Mouse (Mus musculus): ENCODE measurements around the gene Aebp1. TPM values are rescaled to one million over a fixed set of nuclear protein-coding genes. Genes with fewer than 3 reads are reported as not detected.

Aebp1 gene
- total and polyA plus RNA-seq, 3 experiments: not detected

DNA sequence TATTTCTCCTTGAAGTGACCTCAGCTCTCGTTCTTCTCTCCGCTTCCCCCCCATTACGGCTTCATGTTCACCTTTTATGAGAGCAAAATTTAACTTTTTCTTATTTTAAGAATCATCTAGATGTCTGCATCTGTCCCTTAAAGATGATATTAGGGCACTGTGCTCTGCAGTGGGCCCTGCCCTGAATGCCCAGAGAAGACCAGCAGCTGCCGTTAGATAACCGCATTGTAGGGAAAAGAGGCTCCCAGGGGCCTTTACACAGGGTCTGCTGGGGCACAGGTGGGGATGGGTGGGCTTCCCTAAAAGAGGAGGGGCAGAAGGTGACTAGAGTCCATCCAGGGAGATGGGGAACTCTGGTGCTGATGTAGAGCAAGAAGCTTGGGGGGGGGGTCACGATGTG lies 32.1 kb downstream of the Aebp1 start:
- no peak for TF ChIP-seq GATA1 (IDR thresholded peaks at IDR 0.05; ENCODE audit: borderline replicate concordance, low read length)
- TF ChIP-seq CTCF (IDR thresholded peaks at IDR 0.05; ENCODE audit: low read depth, low read length): no peak
- TF ChIP-seq GATA2 (IDR thresholded peaks at IDR 0.05; ENCODE audit: borderline replicate concordance, low read depth, low read length): no peak
- TF ChIP-seq TAL1 (conservative IDR thresholded peaks at IDR 0.05; ENCODE audit: low read depth, low read length): no peak
- no peak for TF ChIP-seq POLR2AphosphoS5 (IDR thresholded peaks at IDR 0.05; ENCODE audit: insufficient replicate concordance, low read depth, low read length)
- H3K27me3 ChIP-seq (ENCODE audit: insufficient read depth, low read length): peaks cover 54% of the 10 kb centered on the region
- no peak for DNase-seq (ENCODE audit: low spot score)
- ATAC-seq (ENCODE audit: extremely low read depth, insufficient number of reproducible peaks, low FRiP score, poor library complexity, severe bottlenecking): no peak
- H3K9me3 ChIP-seq (replicated peaks): no peaks in the 10 kb centered on the region
- no peaks in the 10 kb centered on the region for H3K36me3 ChIP-seq (replicated peaks)
- H3K4me1 ChIP-seq (ENCODE audit: insufficient read depth, low read depth, low read length): peaks cover 4% of the 10 kb centered on the region; the same call in 1 of the 2 replicates
- no peak overlapping the region for H3K4me3 ChIP-seq (ENCODE audit: low read depth, low read length)

DNA sequence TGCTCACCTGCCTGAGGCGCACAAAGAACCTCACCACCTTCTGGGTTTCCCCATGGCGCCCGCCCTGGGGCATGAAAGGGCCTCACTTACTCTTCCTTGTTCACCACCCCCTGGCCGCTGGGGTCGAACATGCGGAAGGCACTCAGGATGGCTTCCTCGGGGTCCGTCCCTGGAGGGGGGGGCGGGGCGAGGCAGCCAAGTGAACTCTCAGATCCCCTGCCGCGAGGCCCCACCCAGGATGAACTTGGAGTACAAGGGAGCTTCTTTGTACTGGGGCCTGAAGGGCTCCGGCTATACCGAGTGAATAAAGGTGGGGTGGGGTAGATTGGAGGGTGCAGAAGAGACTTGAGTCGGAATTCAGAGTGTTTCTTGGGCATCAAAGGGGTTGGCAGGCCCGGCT lies 35.5 kb downstream of the Aebp1 start:
- no peaks in the 10 kb centered on the region for H3K9me3 ChIP-seq (replicated peaks)
- no peaks in the 10 kb centered on the region for H3K36me3 ChIP-seq (replicated peaks)
- TF ChIP-seq GATA1 (IDR thresholded peaks at IDR 0.05; ENCODE audit: borderline replicate concordance, low read length) (no peak), POLR2AphosphoS5 (IDR thresholded peaks at IDR 0.05; ENCODE audit: insufficient replicate concordance, low read depth, low read length) (no peak), TAL1 (conservative IDR thresholded peaks at IDR 0.05; ENCODE audit: low read depth, low read length) (no peak), CTCF (IDR thresholded peaks at IDR 0.05; ENCODE audit: low read depth, low read length) (no peak), GATA2 (IDR thresholded peaks at IDR 0.05; ENCODE audit: borderline replicate concordance, low read depth, low read length) (no peak)
- H3K4me1 ChIP-seq (ENCODE audit: insufficient read depth, low read depth, low read length): peaks cover 4% of the 10 kb centered on the region; the same call in 1 of the 2 replicates
- H3K27me3 ChIP-seq (ENCODE audit: insufficient read depth, low read length): peaks cover 57% of the 10 kb centered on the region
- DNase-seq (ENCODE audit: low spot score) (no peak), ATAC-seq (ENCODE audit: extremely low read depth, insufficient number of reproducible peaks, low FRiP score, poor library complexity, severe bottlenecking) (no peak)
- no peak overlapping the region for H3K4me3 ChIP-seq (ENCODE audit: low read depth, low read length)

DNA sequence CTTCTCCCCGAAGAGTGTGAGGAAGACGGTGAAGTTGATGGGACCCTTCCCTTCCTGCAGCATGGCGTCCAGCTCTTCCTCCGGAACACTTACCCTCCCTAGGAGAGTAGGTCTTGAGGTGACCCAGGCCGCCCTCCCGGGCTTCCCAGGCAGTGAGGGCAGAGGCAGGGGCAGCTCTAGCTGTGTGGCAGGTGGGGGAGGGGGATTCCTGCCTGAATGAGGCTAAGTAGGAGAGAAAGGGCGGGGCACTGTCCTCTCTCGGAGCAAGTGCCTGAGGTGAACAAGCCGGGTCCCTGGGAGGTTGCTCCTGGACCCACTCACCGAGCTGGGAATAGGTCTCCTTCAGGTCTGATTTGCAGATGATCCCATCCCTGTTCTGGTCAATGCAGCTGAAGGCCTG lies 36.1 kb downstream of the Aebp1 start:
- H3K4me3 ChIP-seq (ENCODE audit: low read depth, low read length): no peak overlapping the region
- H3K9me3 ChIP-seq (replicated peaks): no peaks in the 10 kb centered on the region
- H3K4me1 ChIP-seq (ENCODE audit: insufficient read depth, low read depth, low read length): peaks cover 4% of the 10 kb centered on the region; the same call in 1 of the 2 replicates
- H3K36me3 ChIP-seq (replicated peaks): no peaks in the 10 kb centered on the region
- DNase-seq (ENCODE audit: low spot score) (no peak), ATAC-seq (ENCODE audit: extremely low read depth, insufficient number of reproducible peaks, low FRiP score, poor library complexity, severe bottlenecking) (no peak)
- H3K27me3 ChIP-seq (ENCODE audit: insufficient read depth, low read length): peaks cover 57% of the 10 kb centered on the region
- no peak for TF ChIP-seq TAL1 (conservative IDR thresholded peaks at IDR 0.05; ENCODE audit: low read depth, low read length)
- TF ChIP-seq POLR2AphosphoS5 (IDR thresholded peaks at IDR 0.05; ENCODE audit: insufficient replicate concordance, low read depth, low read length): no peak
- TF ChIP-seq CTCF (IDR thresholded peaks at IDR 0.05; ENCODE audit: low read depth, low read length): no peak
- TF ChIP-seq GATA1 (IDR thresholded peaks at IDR 0.05; ENCODE audit: borderline replicate concordance, low read length): no peak

DNA sequence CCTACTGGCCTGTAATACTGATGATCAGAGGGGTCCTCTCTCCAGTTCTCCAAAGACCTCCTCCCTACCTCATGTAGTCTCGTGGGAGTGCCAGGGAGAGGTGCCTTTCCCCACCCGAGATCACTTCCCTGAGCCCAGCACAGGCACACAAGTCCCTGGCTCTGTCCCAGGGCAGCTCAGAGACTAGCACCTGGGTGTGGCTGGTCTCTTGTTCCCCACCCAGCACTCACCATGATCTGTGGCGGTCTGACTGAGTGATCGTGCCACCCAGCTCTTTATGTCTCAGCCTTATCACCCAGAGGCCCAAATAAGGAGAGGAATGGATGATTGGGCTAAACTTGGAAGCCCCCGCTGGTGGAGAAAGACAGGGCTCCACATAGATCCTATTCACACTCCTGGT lies 36.8 kb downstream of the Aebp1 start, which contains the start of gene Myl7:
Myl7 (minus strand) TSS at position 252 of the 400 bp plus-strand sequence.
- DNase-seq (ENCODE audit: low spot score): no peak
- no peak within 1 kb of the TSS for H3K4me3 ChIP-seq (ENCODE audit: low read depth, low read length)
- no peak for ATAC-seq (ENCODE audit: extremely low read depth, insufficient number of reproducible peaks, low FRiP score, poor library complexity, severe bottlenecking)

DNA sequence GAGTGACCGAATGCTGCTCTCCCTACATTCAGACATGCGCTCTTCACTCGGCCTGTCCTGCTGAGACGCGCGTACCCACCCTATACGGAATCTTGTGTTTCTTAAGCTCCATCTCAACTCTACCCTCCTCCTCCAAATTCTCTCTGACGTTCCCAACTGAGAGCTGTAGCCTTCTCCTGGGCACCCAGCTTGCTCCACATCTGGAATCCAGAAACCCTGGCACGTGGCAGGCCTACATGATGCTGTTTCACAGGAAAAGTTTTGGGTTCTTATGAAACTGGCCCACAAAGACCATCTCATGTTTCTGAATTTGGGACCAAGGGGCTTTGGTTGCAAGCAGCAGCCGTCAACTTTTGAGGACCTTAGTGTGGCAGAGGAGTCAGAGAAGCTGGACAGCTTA lies 37.5 kb downstream of the Aebp1 start:
- DNase-seq (ENCODE audit: low spot score) (no peak), ATAC-seq (ENCODE audit: extremely low read depth, insufficient number of reproducible peaks, low FRiP score, poor library complexity, severe bottlenecking) (no peak)
- peaks cover 64% of the 10 kb centered on the region for H3K27me3 ChIP-seq (ENCODE audit: insufficient read depth, low read length)

More for the DNA sequence above, 36.8 kb downstream of the Aebp1 start, which contains the start of gene Myl7:
- Histone ChIP-seq H3K36me3 (replicated peaks) (no peaks in the 10 kb centered on the region), H3K9me3 (replicated peaks) (no peaks in the 10 kb centered on the region), H3K4me1 (ENCODE audit: insufficient read depth, low read depth, low read length) (peaks cover 4% of the 10 kb centered on the region; the same call in 1 of the 2 replicates), H3K27me3 (ENCODE audit: insufficient read depth, low read length) (peaks cover 60% of the 10 kb centered on the region)
- no peak for TF ChIP-seq POLR2AphosphoS5 (IDR thresholded peaks at IDR 0.05; ENCODE audit: insufficient replicate concordance, low read depth, low read length)
- no peak for TF ChIP-seq CTCF (IDR thresholded peaks at IDR 0.05; ENCODE audit: low read depth, low read length)
- TF ChIP-seq TAL1 (conservative IDR thresholded peaks at IDR 0.05; ENCODE audit: low read depth, low read length): no peak
- TF ChIP-seq GATA1 (IDR thresholded peaks at IDR 0.05; ENCODE audit: borderline replicate concordance, low read length): no peak
- no peak for TF ChIP-seq GATA2 (IDR thresholded peaks at IDR 0.05; ENCODE audit: borderline replicate concordance, low read depth, low read length)

DNA sequence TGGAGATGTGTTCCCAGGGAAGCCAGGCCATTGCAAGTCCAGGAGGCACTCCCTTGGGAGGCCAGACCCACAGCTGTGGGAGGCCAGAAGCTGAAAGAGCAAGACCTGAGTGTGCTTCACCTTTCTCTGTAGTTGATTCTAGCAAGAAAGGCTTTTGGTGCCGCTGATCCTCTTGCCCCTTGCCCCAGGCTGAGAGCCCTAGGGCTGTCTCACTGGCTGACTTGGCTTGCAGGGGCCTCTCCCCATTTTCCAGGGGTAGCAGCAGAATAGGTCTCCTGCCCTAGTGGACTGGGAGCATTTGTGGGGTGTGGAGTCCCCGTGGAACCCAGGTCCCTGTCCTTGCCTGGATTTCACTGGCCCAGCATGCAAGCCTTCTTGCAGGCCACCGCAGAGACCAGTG lies 39.6 kb downstream of the Aebp1 start:
- no peak for DNase-seq (ENCODE audit: low spot score)
- Histone ChIP-seq H3K4me3 (ENCODE audit: low read depth, low read length) (no peak overlapping the region), H3K27me3 (ENCODE audit: insufficient read depth, low read length) (peaks cover 56% of the 10 kb centered on the region), H3K9me3 (replicated peaks) (no peaks in the 10 kb centered on the region), H3K4me1 (ENCODE audit: insufficient read depth, low read depth, low read length) (peaks cover 4% of the 10 kb centered on the region; the same call in 1 of the 2 replicates), H3K36me3 (replicated peaks) (no peaks in the 10 kb centered on the region)
- TF ChIP-seq POLR2AphosphoS5 (IDR thresholded peaks at IDR 0.05; ENCODE audit: insufficient replicate concordance, low read depth, low read length) (no peak), TAL1 (conservative IDR thresholded peaks at IDR 0.05; ENCODE audit: low read depth, low read length) (no peak), GATA1 (IDR thresholded peaks at IDR 0.05; ENCODE audit: borderline replicate concordance, low read length) (no peak), CTCF (IDR thresholded peaks at IDR 0.05; ENCODE audit: low read depth, low read length) (no peak), GATA2 (IDR thresholded peaks at IDR 0.05; ENCODE audit: borderline replicate concordance, low read depth, low read length) (no peak)
- no peak for ATAC-seq (ENCODE audit: extremely low read depth, insufficient number of reproducible peaks, low FRiP score, poor library complexity, severe bottlenecking)

More for the DNA sequence above, 37.5 kb downstream of the Aebp1 start:
- Histone ChIP-seq H3K4me3 (ENCODE audit: low read depth, low read length) (no peak overlapping the region), H3K36me3 (replicated peaks) (no peaks in the 10 kb centered on the region), H3K9me3 (replicated peaks) (no peaks in the 10 kb centered on the region), H3K4me1 (ENCODE audit: insufficient read depth, low read depth, low read length) (peaks cover 4% of the 10 kb centered on the region; the same call in 1 of the 2 replicates)
- TF ChIP-seq POLR2AphosphoS5 (IDR thresholded peaks at IDR 0.05; ENCODE audit: insufficient replicate concordance, low read depth, low read length) (no peak), CTCF (IDR thresholded peaks at IDR 0.05; ENCODE audit: low read depth, low read length) (no peak), TAL1 (conservative IDR thresholded peaks at IDR 0.05; ENCODE audit: low read depth, low read length) (no peak), GATA2 (IDR thresholded peaks at IDR 0.05; ENCODE audit: borderline replicate concordance, low read depth, low read length) (no peak), GATA1 (IDR thresholded peaks at IDR 0.05; ENCODE audit: borderline replicate concordance, low read length) (no peak)

Measured in G1E (cell line).